Mouse (Mus musculus): ENCODE data around the gene Dctn3. TPM values are rescaled to one million over a fixed set of nuclear protein-coding genes. Genes with fewer than 3 reads are reported as not detected.
"Not testable (repeated sequence)": the region's sequence is repeated elsewhere in the genome, so short reads cannot be mapped to it uniquely, and the experiment has no call there.

The Dctn3 gene
- total RNA-seq (2022): 100 to 1,000 TPM; 141 to 156 (median 152) TPM

DNA sequence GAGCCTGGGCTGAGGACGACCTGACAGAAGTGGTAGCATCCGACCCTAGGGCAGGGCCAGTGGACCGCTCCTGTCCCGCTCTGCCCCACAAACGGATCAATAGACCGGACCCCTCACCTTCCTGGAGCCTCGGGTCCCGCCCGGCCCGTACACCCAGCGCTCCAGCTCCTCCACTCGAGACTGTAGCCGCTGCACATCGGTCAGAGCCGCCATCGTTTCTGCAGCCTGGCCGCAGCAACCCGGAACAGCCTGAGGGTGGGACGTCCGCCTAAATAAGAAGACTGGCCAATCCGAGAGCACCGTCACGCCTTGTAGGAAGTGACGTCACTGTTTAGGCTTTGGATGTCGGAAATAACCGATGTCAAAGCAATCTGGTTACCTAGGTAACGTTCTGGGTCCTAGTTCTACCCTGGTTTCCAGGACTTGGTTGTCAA is at the start of gene Dctn3:
Gene Dctn3, minus strand, starts transcription at position 253 of the 434 bp plus-strand sequence.
- DNase-seq (ENCODE audit: low spot score in 2 of 2): peak; percentile 93 to 95

DNA sequence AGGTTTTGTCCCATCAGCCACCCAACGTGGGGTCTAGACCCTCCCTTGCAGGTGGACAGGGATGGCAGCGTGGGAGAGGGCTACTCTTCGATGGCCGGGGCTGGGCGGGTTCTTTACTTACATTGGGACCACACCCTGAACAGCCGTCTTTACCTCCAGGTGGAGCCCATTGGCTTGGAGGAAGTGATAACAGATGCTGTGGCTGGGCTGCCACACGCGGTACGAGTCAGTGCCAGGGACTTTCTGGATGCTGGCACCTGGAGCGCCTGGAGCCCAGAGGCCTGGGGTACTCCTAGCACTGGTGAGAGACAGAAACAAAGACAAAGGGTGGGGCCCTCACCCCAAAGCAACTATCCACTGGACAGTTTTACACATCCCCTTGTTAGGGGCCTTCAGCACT is 44.3 kb upstream of the Dctn3 start:
- not testable (repeated sequence) for DNase-seq (ENCODE audit: low spot score in 2 of 2)

DNA sequence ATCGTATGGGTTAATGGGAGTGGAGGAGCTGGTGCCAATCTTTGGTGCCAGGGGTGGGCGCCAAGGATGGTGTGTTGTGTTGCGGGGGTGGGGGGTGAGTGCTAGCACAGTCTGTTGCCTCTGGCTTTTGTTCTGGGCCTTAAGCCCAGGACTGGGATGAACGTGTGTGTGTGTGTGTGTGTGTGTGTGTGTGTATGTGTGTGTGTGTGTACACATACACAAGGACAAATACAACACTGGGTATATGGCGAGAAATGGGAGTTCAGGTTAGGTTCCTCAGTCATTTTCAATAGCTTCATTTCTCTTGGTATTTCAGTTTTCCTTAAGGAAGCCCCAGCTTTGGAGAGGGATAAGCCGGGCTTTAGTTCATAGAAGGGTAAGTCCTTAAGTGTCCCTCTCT is 40.2 kb upstream of the Dctn3 start:
- not testable (repeated sequence) for DNase-seq (ENCODE audit: low spot score in 2 of 2)

GRCm38 (mm10) chr4:41762688-41763114 is 39.7 kb upstream of the Dctn3 start:
- not testable (repeated sequence) for DNase-seq (ENCODE audit: low spot score in 2 of 2)

DNA sequence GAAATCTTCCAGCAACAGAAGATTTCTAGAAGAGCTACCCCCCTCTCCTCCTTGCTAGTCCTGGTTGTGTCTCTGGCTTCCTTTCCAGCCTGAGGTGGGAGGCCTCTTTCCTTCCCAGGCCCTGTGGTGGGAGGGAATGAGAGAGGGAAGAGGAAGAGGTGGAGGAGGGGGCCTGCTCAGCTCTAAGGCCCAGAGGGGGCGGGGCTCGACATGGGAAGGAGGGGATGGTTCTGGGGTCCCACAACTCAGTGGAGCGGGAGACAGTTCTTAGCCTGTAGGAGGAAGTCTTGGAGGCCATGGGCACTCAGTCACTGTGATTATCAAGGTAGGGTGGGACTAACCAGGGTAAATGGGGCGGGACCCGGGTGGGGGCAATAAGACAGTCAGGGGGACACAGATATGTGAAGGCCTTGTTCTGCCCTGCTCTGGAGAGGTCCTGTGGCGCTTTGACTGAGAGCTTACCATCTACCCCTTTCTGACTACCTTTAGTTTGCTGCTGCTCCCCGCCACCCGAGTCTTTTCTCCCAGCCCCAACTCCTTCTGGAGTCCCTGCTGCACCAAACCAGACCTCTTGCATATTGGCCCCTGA is 39.2 kb upstream of the Dctn3 start:
- no peak for DNase-seq (ENCODE audit: low spot score in 2 of 2)

DNA sequence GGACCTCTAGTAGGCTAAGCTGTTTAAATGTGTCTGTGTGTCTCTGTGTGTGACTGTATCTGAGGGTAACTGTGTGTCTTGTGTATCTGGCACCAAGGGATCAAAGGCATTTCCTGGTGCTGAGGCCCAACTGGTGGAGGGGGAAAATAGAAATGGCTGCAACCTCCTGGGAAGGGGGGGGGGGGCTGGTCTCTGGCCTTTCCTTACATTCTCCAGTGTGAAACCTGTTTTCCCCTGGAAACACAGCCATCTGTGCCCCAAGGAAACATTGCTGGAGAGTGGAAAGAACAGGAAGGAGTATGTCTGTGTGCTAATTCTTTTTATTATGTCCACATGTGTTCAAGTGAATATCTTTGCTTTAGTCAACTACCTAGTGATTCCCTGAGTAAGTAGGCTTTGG is 38.7 kb upstream of the Dctn3 start:
- DNase-seq (ENCODE audit: low spot score in 2 of 2): no peak

- DNase-seq (ENCODE audit: low spot score in 2 of 2): no peak
These were observed 37.9 kb upstream of the Dctn3 start for GRCm38 (mm10) chr4:41760911-41761310.

- peak; percentile 69 to 75 for DNase-seq (ENCODE audit: low spot score in 2 of 2)
These were observed 37.3 kb upstream of the Dctn3 start for GRCm38 (mm10) chr4:41760288-41760721.

- DNase-seq (ENCODE audit: low spot score in 2 of 2): no peak
These were observed 36.8 kb upstream of the Dctn3 start for GRCm38 (mm10) chr4:41759656-41760287.

- no peak for DNase-seq (ENCODE audit: low spot score in 2 of 2)
These were observed 36.2 kb upstream of the Dctn3 start for GRCm38 (mm10) chr4:41759206-41759605.

GRCm38 (mm10) chr4:41758701-41759100 is 35.7 kb upstream of the Dctn3 start:
- no peak for DNase-seq (ENCODE audit: low spot score in 2 of 2)

DNA sequence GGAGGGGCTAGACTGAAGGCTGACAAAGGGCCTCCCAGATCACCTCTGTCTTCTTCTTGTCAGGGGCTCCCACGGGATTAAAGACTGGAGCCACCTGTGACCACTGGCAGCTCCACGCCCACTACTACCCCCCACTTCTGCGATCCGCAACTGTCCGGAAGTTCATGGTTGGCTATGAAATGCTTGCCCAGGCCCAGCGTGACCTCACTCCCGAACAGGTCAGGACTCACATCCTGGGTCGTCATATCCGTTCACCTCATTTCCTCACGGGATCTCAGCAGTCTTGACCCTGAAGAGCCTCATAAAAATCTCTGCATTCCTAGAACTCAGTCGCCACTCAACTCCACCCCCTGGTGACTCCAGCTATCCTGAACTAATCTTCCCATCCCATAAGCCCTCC is 35.1 kb upstream of the Dctn3 start:
- DNase-seq (ENCODE audit: low spot score in 2 of 2): no peak

- no peak for DNase-seq (ENCODE audit: low spot score in 2 of 2)
These were observed 34.4 kb upstream of the Dctn3 start for GRCm38 (mm10) chr4:41757321-41757720.

DNA sequence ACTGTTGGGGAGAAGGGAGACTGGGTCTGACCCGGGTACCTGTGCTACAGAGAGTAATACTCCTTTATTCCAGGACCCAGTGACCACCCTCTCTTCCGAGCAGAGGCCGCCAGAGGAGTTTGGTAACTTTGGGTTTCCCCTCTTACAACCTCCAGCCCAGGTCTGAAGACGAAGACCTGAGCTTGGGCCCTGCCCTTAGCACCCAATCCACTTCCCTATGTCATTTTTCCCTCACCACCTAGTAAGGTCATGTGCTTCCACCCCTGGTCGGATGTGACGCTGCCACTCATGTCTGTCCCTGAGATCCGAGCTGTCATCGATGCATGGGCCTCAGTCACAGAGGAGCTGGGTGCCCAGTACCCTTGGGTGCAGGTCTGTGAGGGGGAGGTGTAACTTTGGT is 33.5 kb upstream of the Dctn3 start:
- DNase-seq (ENCODE audit: low spot score in 2 of 2): no peak

- DNase-seq (ENCODE audit: low spot score in 2 of 2): peak; percentile 76 to 79
These were observed 32.7 kb upstream of the Dctn3 start, which contains the start of gene Sigmar1 for GRCm38 (mm10) chr4:41755338-41756305. TSS of gene Sigmar1 (minus strand) at chr4:41756157.

GRCm38 (mm10) chr4:41754797-41755337 is 31.9 kb upstream of the Dctn3 start, which contains the start of gene Galt:
TSS of gene Galt (plus strand) at chr4:41755228.
- no peak for DNase-seq (ENCODE audit: low spot score in 2 of 2)

DNA sequence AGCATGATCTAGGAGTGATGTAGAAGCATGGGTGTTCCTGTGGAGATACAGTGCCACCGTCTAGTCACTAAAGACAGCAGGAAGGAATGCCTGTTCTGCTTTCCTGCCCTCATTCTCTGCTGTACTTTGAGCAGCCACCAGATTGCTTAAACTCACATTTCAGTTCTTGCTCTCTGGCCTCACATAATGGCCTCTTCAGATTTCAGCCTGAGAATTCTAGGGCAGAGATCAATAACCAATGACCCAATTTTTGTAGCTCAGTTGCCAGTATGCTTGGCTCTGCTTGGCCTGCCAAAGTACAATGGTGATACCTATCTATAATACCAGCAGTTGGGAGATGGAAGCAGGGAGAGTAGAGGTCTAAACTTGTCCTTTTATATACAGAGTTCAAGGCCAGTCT is 22.1 kb upstream of the Dctn3 start:
- no peak for DNase-seq (ENCODE audit: low spot score in 2 of 2)

GRCm38 (mm10) chr4:41744131-41744530 is 21.2 kb upstream of the Dctn3 start:
- no peak for DNase-seq (ENCODE audit: low spot score in 2 of 2)

DNA sequence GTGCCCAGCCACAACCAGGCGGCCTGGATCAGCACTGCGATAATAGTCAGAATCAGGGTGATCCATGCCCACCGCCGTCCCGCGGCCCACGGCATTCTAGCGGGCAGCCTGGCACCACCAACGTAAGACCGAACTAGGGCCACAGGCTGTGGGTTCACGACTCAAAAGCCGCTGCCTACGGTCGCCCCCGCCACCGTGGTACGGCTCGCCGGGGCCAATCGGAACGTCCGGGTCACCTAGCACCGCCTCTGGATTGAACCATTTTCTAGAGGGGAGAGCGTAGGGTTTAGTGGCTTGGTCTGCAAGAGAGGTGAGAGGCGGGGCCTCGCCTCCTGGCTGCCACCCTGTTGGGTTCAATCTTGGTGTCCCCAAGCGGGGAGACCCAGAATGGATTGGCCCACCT is 18.2 kb upstream of the Dctn3 start:
- DNase-seq (ENCODE audit: low spot score in 2 of 2): peak; percentile 92 to 93

- peak; percentile 65 to 75 for DNase-seq (ENCODE audit: low spot score in 2 of 2)
These were observed 17.6 kb upstream of the Dctn3 start for GRCm38 (mm10) chr4:41740380-41741157.

DNA sequence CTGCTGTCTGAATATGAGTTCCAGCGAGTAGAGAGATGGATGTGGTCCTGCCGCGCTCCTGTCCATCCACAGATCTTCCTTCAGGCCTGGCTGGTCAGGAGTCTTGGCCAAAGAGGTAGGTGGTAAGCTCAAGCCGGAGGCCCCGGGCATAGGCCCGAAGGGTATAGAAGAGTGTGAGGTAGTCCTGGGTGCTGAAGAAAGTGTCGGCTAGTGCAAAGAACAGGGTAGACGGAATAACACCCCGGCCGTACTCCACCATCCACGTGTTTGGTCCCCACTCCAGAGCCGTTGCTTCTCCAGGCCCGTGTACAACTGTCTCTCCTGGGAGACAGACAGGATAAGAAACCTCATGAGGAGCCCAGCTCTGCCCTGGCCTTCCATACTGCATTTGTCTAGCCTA is 16.3 kb upstream of the Dctn3 start:
- DNase-seq (ENCODE audit: low spot score in 2 of 2): no peak

All from layer of hippocampus, adult 8-10 months (tissue).